Mouse (Mus musculus) cortical plate, adult 2 months (tissue): ENCODE results near the gene Tent2.

ENCODE experiments used
- CTCF ChIP-seq: fragments of 200-500 bp; IDR thresholded peaks from 2 replicates; pipeline ENCODE4 v1.5.1; 2011; ENCODE audit warnings: mild to moderate bottlenecking, control low read depth, low read length; ENCODE audit not compliant: insufficient read depth; ENCODE audit errors: extremely low read depth
- POLR2A ChIP-seq: fragments of 200-500 bp; IDR thresholded peaks from 2 replicates; pipeline ENCODE4 v1.6.1; 2011; ENCODE audit warnings: mild to moderate bottlenecking, low read length, control low read depth; ENCODE audit not compliant: insufficient read depth; ENCODE audit errors: extremely low read depth

GRCm38 (mm10) chr13:93192646-93193026 is 451 bp upstream of the Tent2 start:
- no peak for TF ChIP-seq CTCF
- TF ChIP-seq POLR2A, result no peak
